8 mouse cellular contexts compared by ENCODE assay signal in genomic region chr19:5511074-5511632, GRCm38 (mm10). TPM values are rescaled to one million over a fixed set of nuclear protein-coding genes. Genes with fewer than 3 reads are reported as not detected.
DNase-seq lines count a peak whose midpoint lies in the region; ATAC-seq and TF ChIP-seq lines count a peak whose summit lies in the region.

No protein-coding gene starts in this region.

- ATAC-seq in forebrain, postnatal 0 days: no peak
- ATAC-seq in liver, embryonic 16.5 days (ENCODE audit: low read depth): no peak

- no peaks in the 10 kb centered on the region for H3K36me3 ChIP-seq in heart, adult 2 months (ENCODE audit: control insufficient read depth, insufficient read depth, low read length)
- H3K36me3 ChIP-seq in ES-Bruce4 (ENCODE audit: control insufficient read depth, insufficient read depth, low read length, poor library complexity, severe bottlenecking): no peaks in the 10 kb centered on the region
- no peaks in the 10 kb centered on the region for H3K36me3 ChIP-seq in forebrain, postnatal 0 days (ENCODE audit: insufficient read depth)
- no peaks in the 10 kb centered on the region for H3K36me3 ChIP-seq in liver, embryonic 16.5 days (ENCODE audit: control insufficient read depth, insufficient read depth)

- H3K27ac ChIP-seq in heart, adult 2 months: peak overlapping the region; percentile 74
- H3K27ac ChIP-seq in ES-Bruce4 (ENCODE audit: insufficient read depth, low read length): no peak overlapping the region
- H3K27ac ChIP-seq in forebrain, postnatal 0 days (ENCODE audit: low read depth, low read length): peak overlapping the region; percentile 79; the same call in 1 of the 2 replicates
- H3K27ac ChIP-seq in liver, embryonic 16.5 days (ENCODE audit: low read length): peak overlapping the region; percentile 57

- TF ChIP-seq POLR2A in heart, adult 2 months (IDR thresholded peaks at IDR 0.05; ENCODE audit: insufficient read depth, low read depth, low read length): no peak
- TF ChIP-seq POLR2A in ES-Bruce4 (IDR thresholded peaks at IDR 0.05; ENCODE audit: insufficient read depth, low read length): no peak

- H3K79me2 ChIP-seq in heart, adult 2 months (replicated peaks; ENCODE audit: control insufficient read depth, insufficient read depth, low read length): no peaks in the 10 kb centered on the region

- TF ChIP-seq EP300 in heart, adult 2 months (IDR thresholded peaks at IDR 0.05; ENCODE audit: insufficient read depth, low read depth, low read length): no peak
- no peak for TF ChIP-seq EP300 in ES-Bruce4 (IDR thresholded peaks at IDR 0.05; ENCODE audit: insufficient read depth, low read depth, low read length)

- no peaks in the 10 kb centered on the region for H3K27me3 ChIP-seq in heart, adult 2 months (ENCODE audit: control insufficient read depth, insufficient read depth, low read length)
- no peaks in the 10 kb centered on the region for H3K27me3 ChIP-seq in ES-Bruce4 (ENCODE audit: control insufficient read depth, insufficient read depth, low read length, poor library complexity, severe bottlenecking)
- no peaks in the 10 kb centered on the region for H3K27me3 ChIP-seq in forebrain, postnatal 0 days (ENCODE audit: insufficient read depth, low read length)
- H3K27me3 ChIP-seq in liver, embryonic 16.5 days (ENCODE audit: control insufficient read depth, insufficient read depth, low read depth, low read length): no peaks in the 10 kb centered on the region

- H3K4me3 ChIP-seq in heart, adult 2 months: peak overlapping the region; percentile 80
- peak overlapping the region; percentile 79 for H3K4me3 ChIP-seq in ES-Bruce4 (ENCODE audit: low read depth, low read length)
- peak overlapping the region; percentile 58 for H3K4me3 ChIP-seq in forebrain, postnatal 0 days (ENCODE audit: low read depth, low read length)
- peak overlapping the region; percentile 69 for H3K4me3 ChIP-seq in liver, embryonic 16.5 days (ENCODE audit: low read depth, low read length)

- peak overlapping the region; percentile 81 for H3K4me2 ChIP-seq in forebrain, postnatal 0 days (ENCODE audit: low read depth)
- peak overlapping the region; percentile 87 for H3K4me2 ChIP-seq in liver, embryonic 16.5 days (ENCODE audit: low read depth, low read length)

- 35% methylated on average over 14 of the region's 15 CpGs for WGBS in heart, adult 2 months
- WGBS in forebrain, postnatal 0 days: 56% methylated on average over 15 of the region's 15 CpGs
- 18% methylated on average over 15 of the region's 15 CpGs for WGBS in liver, embryonic 16.5 days (ENCODE audit: insufficient replicate concordance)

- peaks cover 6% of the 10 kb centered on the region for H3K4me1 ChIP-seq in heart, adult 2 months (ENCODE audit: control insufficient read depth, insufficient read depth, low read length)
- no peaks in the 10 kb centered on the region for H3K4me1 ChIP-seq in ES-Bruce4 (ENCODE audit: control insufficient read depth, insufficient read depth, low read length)
- H3K4me1 ChIP-seq in forebrain, postnatal 0 days (ENCODE audit: insufficient read depth): peaks cover 20% of the 10 kb centered on the region
- H3K4me1 ChIP-seq in liver, embryonic 16.5 days (ENCODE audit: control insufficient read depth, low read depth, low read length): peaks cover 34% of the 10 kb centered on the region

- H3K9ac ChIP-seq in heart, adult 2 months (ENCODE audit: low read depth, low read length): peak overlapping the region; percentile 63
- H3K9ac ChIP-seq in ES-Bruce4 (ENCODE audit: low read depth, poor library complexity, severe bottlenecking): peak overlapping the region; percentile 59
- peak overlapping the region; percentile 58 for H3K9ac ChIP-seq in forebrain, postnatal 0 days
- peak overlapping the region; percentile 68 for H3K9ac ChIP-seq in liver, embryonic 16.5 days (ENCODE audit: low read depth, low read length)

- no peaks in the 10 kb centered on the region for H3K9me3 ChIP-seq in ES-Bruce4 (replicated peaks; ENCODE audit: control insufficient read depth, insufficient read depth, low read length, poor library complexity, severe bottlenecking)
- H3K9me3 ChIP-seq in forebrain, postnatal 0 days (ENCODE audit: low read length): no peaks in the 10 kb centered on the region
- H3K9me3 ChIP-seq in liver, embryonic 16.5 days (replicated peaks; ENCODE audit: control insufficient read depth, low read length): no peaks in the 10 kb centered on the region

- no peak for TF ChIP-seq CTCF in heart, adult 2 months (IDR thresholded peaks at IDR 0.05)
- no peak for TF ChIP-seq CTCF in ES-Bruce4 (IDR thresholded peaks at IDR 0.05; ENCODE audit: low read depth, low read length)
- TF ChIP-seq CTCF in forebrain, postnatal 0 days (IDR thresholded peaks at IDR 0.05; ENCODE audit: low read depth): no peak

- intact Hi-C loops in heart, adult 2 months (cut with DNase I): loop anchor here (2.0 kb wide), 1 partner anchor 20 kb away; the partner anchor contains the start of gene Cfl1
- intact Hi-C loops in heart, postnatal 36 days (cut with DNase I): loop anchor here (2.0 kb wide), 1 partner anchor 20 kb away; the partner anchor contains the start of gene Cfl1

- no peak for DNase-seq in heart, adult 2 months
- DNase-seq in heart, postnatal 36 days: no peak
- no peak for DNase-seq in forebrain, postnatal 0 days
- no peak for DNase-seq in adrenal gland, adult 8-10 months
- DNase-seq in frontal cortex, postnatal 10 days (ENCODE audit: low spot score in 2 of 2): no peak
- no peak for DNase-seq in cerebellum, postnatal 10 days

RNA-seq across cellular contexts. Expression of gene Snx32, which starts 0.8 kb away (rescaled TPM):
- total RNA-seq in heart, adult 2 months (2021): 1 to 10 TPM; 3.9 to 5.2 TPM
- 11.4 and 13.0 TPM in 2 replicates for polyA plus RNA-seq in heart, adult 2 months (2012; rRNA removed)
- total RNA-seq in heart, postnatal 36 days (2021): 1 to 10 TPM; 5.1 TPM
- polyA plus RNA-seq in ES-Bruce4 (2011; ENCODE audit: insufficient read depth, insufficient read length, low read depth, missing spikeins): 6.4 and 7.7 TPM in 2 replicates
- total RNA-seq in forebrain, postnatal 0 days (2014; rRNA removed): 77.7 and 85.6 TPM in 2 replicates
- polyA plus RNA-seq in forebrain, postnatal 0 days (2015; fragmentation: Nextera tagmentation; extraction: Ambion mirVana): 64.1 and 68.1 TPM in 2 replicates
- polyA plus RNA-seq in liver, embryonic 16.5 days (2015; fragmentation: Nextera tagmentation; extraction: Ambion mirVana): 5.7 and 7.2 TPM in 2 replicates
- 10 to 100 TPM; 13.4 to 35.0 (median 23.9) TPM for total RNA-seq in adrenal gland, adult 8-10 months (2022)

RNA-seq across cellular contexts. Expression of gene 1700020D05Rik, which starts 7.6 kb away (rescaled TPM):
- under 1 TPM; 0.82 to 0.89 TPM for total RNA-seq in heart, adult 2 months (2021)
- 0.70 and 0.85 TPM in 2 replicates for polyA plus RNA-seq in heart, adult 2 months (2012; rRNA removed)
- under 1 TPM; 0.58 to 0.70 TPM for total RNA-seq in heart, postnatal 36 days (2021)
- 0.99 and 1.5 TPM in 2 replicates for polyA plus RNA-seq in ES-Bruce4 (2011; ENCODE audit: insufficient read depth, insufficient read length, low read depth, missing spikeins)
- total RNA-seq in forebrain, postnatal 0 days (2014; rRNA removed): 5.0 and 5.2 TPM in 2 replicates
- polyA plus RNA-seq in forebrain, postnatal 0 days (2015; fragmentation: Nextera tagmentation; extraction: Ambion mirVana): not detected in 2 replicates
- 0.09 and 0.14 TPM in 2 replicates for polyA plus RNA-seq in liver, embryonic 16.5 days (2015; fragmentation: Nextera tagmentation; extraction: Ambion mirVana)
- 10 to 100 TPM in 1 of 4 experiments, 1 to 10 TPM in 3; 2.2 to 10.4 (median 5.4) TPM for total RNA-seq in adrenal gland, adult 8-10 months (2022)

RNA-seq across cellular contexts. Expression of gene Cfl1, which starts 20.9 kb away (rescaled TPM):
- 100 to 1,000 TPM; 169 to 194 TPM for total RNA-seq in heart, adult 2 months (2021)
- 160 and 206 TPM in 2 replicates for polyA plus RNA-seq in heart, adult 2 months (2012; rRNA removed)
- 100 to 1,000 TPM; 174 to 188 TPM for total RNA-seq in heart, postnatal 36 days (2021)
- polyA plus RNA-seq in ES-Bruce4 (2011; ENCODE audit: insufficient read depth, insufficient read length, low read depth, missing spikeins): 878 and 879 TPM in 2 replicates
- total RNA-seq in forebrain, postnatal 0 days (2014; rRNA removed): 1,402 and 1,611 TPM in 2 replicates
- polyA plus RNA-seq in forebrain, postnatal 0 days (2015; fragmentation: Nextera tagmentation; extraction: Ambion mirVana): 4,218 and 4,770 TPM in 2 replicates
- polyA plus RNA-seq in liver, embryonic 16.5 days (2015; fragmentation: Nextera tagmentation; extraction: Ambion mirVana): 930 and 955 TPM in 2 replicates
- 100 to 1,000 TPM; 711 to 770 (median 737) TPM for total RNA-seq in adrenal gland, adult 8-10 months (2022)

RNA-seq across cellular contexts. Expression of gene Mus81, which starts 23.0 kb away (rescaled TPM):
- total RNA-seq in heart, adult 2 months (2021): 10 to 100 TPM; 18.6 to 21.6 TPM
- 36.4 and 38.6 TPM in 2 replicates for polyA plus RNA-seq in heart, adult 2 months (2012; rRNA removed)
- 10 to 100 TPM; 19.6 to 23.7 TPM for total RNA-seq in heart, postnatal 36 days (2021)
- 14.4 and 19.6 TPM in 2 replicates for polyA plus RNA-seq in ES-Bruce4 (2011; ENCODE audit: insufficient read depth, insufficient read length, low read depth, missing spikeins)
- 51.5 and 54.8 TPM in 2 replicates for total RNA-seq in forebrain, postnatal 0 days (2014; rRNA removed)
- 29.4 and 32.6 TPM in 2 replicates for polyA plus RNA-seq in forebrain, postnatal 0 days (2015; fragmentation: Nextera tagmentation; extraction: Ambion mirVana)
- 12.7 and 15.6 TPM in 2 replicates for polyA plus RNA-seq in liver, embryonic 16.5 days (2015; fragmentation: Nextera tagmentation; extraction: Ambion mirVana)
- total RNA-seq in adrenal gland, adult 8-10 months (2022): 10 to 100 TPM; 25.8 to 40.4 (median 33.8) TPM

RNA-seq across cellular contexts. Expression of gene Efemp2, which starts 37.4 kb away (rescaled TPM):
- 10 to 100 TPM in 1 of 2 experiments, 1 to 10 TPM in 1; 8.2 to 10.3 TPM for total RNA-seq in heart, adult 2 months (2021)
- 33.6 and 36.3 TPM in 2 replicates for polyA plus RNA-seq in heart, adult 2 months (2012; rRNA removed)
- total RNA-seq in heart, postnatal 36 days (2021): 1 to 10 TPM; 9.0 to 9.8 TPM
- polyA plus RNA-seq in ES-Bruce4 (2011; ENCODE audit: insufficient read depth, insufficient read length, low read depth, missing spikeins): 21.5 and 24.6 TPM in 2 replicates
- total RNA-seq in forebrain, postnatal 0 days (2014; rRNA removed): 25.9 and 26.4 TPM in 2 replicates
- 27.2 and 35.0 TPM in 2 replicates for polyA plus RNA-seq in forebrain, postnatal 0 days (2015; fragmentation: Nextera tagmentation; extraction: Ambion mirVana)
- polyA plus RNA-seq in liver, embryonic 16.5 days (2015; fragmentation: Nextera tagmentation; extraction: Ambion mirVana): 13.5 and 15.8 TPM in 2 replicates
- 100 to 1,000 TPM in 2 of 4 experiments, 10 to 100 TPM in 2; 64.9 to 173 (median 105) TPM for total RNA-seq in adrenal gland, adult 8-10 months (2022)
